Mouse (Mus musculus) c-Kit-positive CD71-positive TER-119-negative erythroid progenitor cells, embryonic 14.5 days (primary cell): ENCODE measurements at regions not wholly inside any gene's neighbourhood (a gene's known extent, or its start where the extent isn't known, plus 50 kb on each side); places are given as distances from the start of the nearest gene placed in this dataset.
A peak's percentile ranks its signal among the peaks of the same experiment; 100 is the strongest.

Experiments
- DNase-seq: peaks from one replicate; pipeline ENCODE4 v3.0.0-alpha.2; 2013; ENCODE audit warnings: low read depth

DNA sequence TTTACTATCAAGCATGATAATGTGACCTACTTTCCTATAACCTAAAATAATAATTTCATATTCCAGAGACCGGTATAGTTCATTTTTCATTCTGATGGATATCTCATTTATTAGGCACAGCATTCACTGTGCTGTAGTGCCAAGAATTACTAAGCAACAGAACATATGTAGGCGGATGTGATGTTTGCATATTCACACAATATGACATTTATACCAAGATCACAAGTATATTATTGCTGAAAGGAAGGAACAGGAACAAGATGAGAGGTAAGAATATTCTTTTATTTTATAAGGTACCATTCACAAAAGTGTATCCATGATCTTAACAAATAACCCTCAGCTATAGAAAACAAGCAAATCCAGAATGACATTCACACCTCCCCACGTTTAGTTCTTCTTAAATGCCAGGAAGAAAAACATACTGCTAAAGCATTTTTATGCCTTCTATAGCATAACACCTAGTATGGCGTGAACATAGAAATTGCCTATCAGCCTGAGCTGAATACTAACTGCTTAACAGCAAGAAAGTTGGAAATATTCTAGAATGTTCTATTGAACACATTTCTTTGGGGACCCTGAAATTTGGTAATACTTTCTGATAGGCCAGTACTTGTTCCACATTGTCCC, 1062.8 kb upstream of the Acvr2a start:
- DNase-seq: no peak

DNA sequence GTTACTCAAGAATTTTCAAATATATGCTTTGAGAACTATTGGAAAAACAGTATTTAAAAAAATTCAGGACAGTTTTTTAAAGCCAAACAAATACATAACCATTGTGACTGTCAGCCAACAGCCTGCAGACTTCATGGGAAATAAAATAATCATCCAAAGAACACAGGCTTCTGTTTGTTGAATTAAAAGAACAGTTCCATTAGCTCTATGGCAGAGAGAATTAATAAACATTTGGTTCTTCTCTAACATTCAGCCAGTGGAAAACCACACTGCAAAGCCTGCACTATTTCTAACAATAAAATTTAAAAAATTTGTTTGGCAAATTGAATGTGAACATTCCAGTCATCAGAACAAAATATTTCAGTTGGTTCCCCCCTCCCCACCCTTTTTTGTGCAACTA, 1058.2 kb upstream of the Acvr2a start:
- DNase-seq: no peak

DNA sequence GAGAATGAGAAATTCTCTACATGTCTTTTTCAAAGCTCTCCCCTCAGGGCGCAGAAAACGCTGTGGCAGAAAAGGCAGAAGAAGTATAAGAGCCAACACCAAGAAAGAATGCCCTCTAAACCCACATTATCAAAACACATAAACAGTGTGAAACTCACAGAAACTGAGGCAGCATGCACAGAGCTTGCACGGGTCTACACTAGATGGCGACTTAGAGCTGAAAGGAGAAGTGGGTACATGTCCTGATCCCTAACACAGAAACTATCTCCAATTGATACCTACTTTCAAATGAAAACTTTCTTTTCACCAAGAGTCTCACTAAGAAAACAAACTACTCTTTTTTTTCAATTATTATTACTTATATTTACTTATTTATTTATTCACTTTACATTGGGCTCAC, 1057.7 kb upstream of the Acvr2a start:
- DNase-seq: no peak

DNA sequence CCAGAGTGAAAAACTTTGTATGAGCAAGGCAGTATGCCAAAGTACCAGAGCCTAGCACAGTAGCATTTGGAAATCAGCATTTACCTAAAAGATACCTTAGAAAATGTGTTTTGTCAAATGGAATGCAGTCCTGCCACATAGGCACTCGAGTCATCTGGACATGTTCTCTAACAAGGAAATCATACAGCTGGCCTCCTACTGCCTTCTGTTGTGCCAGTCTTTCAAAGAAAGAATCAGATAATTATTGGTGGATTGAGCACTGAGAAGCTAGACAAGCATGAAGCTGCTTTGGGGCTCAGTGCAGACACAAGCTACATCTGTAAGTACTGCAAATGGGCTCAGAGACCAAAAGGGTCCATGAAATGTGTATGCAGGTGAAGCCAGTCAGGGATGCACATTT, 1038.1 kb upstream of the Acvr2a start:
- DNase-seq: no peak

DNA sequence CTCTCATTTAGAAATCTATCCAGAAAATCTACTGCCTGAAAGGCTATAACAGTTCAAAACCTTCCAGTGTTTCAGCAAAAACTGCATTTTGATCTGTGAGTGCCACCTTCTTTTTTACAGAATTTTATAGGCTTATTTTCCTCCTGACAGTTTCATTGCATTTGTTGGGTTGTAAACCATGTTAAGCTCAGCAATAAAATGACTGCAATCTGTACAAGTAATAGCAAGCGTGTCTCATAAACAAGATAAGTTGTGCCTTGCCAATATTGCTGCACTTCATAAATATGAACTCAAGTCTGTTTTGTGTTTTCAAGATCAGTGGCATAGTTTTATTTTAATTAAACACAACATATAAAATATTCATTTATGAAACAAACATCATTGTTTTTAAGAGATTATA, 1036.9 kb upstream of the Acvr2a start:
- no peak for DNase-seq

DNA sequence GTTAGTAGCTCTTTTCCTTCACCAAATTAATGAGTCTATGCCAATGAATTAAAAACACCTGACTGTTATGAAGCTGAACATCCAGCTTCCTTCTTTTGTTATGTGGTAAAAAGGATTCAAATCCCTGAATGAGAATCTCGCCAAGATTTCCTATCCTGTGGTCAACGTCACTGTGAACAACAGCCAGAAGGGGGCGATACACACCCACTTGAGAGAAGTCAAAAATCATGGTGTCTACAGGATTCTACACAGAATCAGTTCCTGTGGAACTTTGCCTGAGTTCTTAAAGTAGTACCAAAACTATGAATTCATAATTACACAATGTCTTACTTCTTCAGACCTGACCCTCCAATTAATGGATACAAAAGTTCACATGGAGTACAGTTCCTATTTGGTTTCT, 1028.1 kb upstream of the Acvr2a start:
- DNase-seq: peak; percentile 1

DNA sequence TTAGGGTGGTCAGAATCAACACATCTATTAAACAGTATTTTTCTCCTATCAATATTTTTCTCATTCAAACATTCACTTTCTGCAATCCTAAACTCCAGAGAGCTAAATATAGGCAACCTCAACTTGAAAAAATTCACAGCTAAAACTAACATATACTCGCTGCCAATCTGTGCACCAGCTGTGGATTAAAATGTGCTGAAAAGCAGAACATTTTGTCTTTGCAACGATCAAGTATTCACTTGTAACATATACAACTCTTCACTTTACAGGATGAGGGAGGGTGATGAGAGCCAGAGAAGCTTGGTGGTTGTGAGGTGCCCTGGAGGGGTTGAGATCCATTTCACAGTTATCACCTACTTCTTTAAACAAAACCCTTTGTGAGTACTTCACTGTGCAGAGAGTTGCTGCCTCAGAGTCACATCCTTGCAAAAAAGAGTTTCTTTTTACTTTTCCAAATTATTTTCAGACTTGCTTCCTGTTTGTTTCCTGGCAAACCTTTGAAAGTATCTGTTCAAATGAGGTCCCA, 991.1 kb upstream of the Acvr2a start:
- DNase-seq: no peak

DNA sequence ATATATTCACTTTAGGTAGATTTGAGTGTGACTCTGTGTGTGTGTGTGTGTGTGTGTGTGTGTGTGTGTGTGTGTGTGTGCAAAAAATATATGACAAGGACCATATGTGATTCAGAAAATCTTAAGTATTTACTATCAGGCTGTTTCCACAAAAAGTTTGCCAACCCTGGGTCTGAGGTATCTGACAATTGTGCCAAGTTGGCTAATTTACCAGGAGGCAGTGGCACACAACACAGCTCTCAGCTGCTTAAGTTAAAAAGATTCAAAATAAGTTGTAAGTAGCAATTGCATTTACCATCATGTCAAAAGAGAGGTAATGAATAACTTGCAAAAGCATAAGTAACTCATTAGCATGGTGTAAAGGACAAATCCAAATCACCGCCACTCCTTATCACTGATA, 981.4 kb upstream of the Acvr2a start:
- DNase-seq: no peak

DNA sequence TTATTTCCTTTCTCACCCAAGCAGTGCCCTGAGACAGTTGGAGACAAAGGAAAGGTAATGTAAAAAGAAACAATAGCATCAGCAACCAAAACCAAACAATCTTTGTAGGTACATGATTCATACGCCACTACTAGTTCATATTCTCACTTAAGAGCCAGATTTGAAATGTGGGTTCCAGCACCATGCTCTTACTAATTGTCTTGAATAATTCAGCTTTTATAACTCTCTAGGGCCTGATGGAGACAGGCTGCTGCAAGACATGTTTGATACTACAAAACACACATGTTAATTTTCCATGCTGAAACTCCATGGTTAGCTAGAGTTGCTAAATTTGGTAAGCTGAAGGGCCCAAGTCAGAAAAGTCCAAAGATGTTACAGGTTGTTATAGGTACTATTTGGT, 980.4 kb upstream of the Acvr2a start:
- DNase-seq: no peak

DNA sequence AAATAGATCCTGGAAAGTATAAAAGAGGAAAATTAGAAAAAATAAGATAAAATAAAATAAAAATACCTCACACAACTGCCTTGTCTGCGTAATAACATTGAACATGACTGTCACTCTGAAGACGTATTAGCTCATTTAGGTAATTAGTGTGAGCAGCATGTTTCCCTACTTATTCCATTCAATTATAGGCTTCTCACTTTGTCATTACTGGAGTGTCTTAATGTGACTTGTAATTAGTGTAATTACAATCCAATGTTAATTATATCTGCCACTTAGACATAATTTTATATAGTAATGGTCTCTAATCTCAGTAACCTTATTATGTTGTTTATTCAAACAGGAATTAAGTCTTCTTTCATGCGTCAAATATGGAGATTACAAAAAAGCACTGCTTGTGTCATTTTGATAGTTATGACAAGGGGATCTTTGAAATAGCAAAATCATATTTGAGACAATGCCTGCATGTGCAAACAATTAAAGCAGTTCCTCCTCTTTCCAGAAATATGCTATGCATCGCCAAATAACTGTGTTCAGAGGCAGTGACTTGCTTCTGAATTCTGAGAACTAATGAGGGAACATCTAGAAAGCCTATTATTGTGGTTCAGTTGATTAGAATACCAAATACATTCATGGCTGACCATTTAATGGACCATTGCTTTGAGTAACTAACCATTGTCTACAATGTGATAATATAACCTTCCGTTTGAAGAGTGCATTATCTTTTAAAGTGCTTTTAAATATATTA, 979.7 kb upstream of the Acvr2a start:
- DNase-seq: no peak

DNA sequence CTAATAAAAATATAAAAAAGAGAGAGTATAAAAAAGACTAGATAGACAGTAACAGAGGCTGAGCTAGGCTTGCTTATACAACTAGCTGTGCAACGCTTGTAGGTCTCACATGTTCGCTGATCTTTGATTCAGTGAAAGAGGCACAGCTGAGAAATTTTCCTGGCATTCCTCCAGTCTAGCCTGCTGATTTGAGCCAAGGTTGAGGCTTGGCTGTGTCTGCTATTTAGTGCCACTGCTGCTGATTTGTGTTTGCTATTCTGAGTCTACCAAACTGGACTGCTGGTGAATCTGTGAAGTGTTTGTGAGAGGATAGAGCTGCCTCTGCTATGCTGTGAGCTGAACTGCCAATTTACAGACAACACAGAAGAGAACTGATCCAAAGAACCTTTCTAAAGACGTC, 956.7 kb upstream of the Acvr2a start:
- DNase-seq: no peak

DNA sequence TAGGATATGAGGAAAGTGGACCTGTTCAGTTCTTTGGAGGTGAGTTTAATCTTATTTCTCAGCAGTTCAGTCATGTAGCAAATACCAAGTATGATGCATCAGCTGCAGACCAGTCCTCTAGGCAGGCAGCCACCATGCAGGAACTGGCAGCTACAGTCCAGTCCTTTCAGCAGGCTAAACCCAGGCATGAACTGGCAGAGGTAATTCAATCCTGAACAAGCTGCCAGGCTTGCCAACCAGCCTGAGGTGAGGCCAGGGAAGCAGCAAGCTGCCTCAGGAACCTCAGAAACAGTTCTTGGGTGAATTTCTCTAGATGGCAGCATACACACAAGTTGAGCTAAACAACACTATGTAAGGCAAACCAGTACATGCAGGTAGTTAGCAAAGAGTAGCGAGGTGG, 951.5 kb upstream of the Acvr2a start:
- DNase-seq: no peak

DNA sequence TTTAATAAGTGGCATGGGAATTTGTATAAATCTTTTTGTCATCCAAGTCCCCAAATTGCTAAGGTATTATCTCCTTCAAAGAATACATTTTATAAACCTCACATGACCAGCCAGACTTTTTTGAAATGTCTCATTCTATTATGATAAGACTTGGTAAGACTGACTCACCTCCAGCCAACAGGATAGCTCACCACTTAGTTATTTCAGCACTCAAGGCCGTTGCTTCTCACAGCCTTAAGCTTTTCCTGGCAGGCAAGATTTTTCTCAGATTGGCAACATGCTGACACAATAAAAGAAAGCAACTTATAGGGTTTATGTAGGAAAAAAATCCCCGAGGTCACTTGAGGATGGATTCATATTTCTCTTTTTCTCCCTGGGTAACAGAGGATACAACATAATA, 935.9 kb upstream of the Acvr2a start:
- DNase-seq: no peak

DNA sequence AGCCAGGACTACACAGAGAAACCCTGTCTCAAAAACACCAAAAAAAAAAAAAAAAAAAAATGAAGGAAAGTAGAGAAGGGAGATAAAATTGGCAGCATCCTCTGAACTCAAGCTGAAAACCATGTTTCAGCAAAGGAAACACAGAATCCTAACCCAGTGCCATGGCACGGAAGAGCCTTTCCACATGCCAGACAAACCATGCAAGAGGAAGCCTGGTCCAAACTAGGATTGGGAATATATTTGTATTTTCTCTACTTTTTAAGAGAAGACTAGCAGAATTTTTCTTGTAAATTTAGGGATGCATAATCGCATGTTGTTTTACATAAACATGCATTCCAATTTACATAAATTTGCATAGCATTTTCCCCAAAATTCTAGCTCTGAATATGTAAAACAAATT, 934.8 kb upstream of the Acvr2a start:
- no peak for DNase-seq

DNA sequence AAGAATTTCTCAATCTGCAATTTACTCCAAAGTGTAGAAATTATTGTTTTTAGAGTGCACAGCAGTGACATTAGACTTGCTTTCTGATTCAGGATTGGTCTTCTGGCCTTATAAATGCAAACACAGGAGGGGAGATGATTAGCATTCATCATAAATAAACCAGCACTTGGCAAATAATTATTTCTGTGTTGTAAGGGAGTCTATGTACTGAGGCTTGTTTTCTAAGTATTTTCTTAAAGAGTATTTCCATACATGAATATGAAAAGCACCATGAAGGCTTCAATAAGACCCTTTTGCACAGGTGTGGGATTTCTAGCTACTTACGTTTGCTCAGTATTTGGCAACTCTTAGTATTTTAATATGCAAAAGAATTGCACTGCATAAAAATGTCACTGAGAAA, 934.1 kb upstream of the Acvr2a start:
- DNase-seq: no peak

DNA sequence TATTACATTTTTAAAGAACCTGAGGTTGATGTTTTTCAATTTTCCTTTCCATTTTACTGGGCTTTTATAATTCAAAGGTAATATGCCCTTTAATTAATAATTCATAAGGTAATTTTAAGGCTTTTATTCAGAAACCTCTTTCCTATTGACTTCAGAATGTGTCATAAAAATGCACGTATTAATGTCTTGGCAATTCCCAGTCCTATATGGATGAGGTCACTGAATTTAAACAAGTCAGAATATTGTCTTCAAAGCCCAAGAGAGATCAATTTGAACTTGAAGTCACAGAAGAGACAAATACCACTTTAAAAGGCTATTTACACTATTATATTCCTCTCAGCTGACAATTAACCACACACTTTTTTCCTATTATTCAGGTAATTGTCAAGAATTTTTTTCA, 925.7 kb upstream of the Acvr2a start:
- no peak for DNase-seq

DNA sequence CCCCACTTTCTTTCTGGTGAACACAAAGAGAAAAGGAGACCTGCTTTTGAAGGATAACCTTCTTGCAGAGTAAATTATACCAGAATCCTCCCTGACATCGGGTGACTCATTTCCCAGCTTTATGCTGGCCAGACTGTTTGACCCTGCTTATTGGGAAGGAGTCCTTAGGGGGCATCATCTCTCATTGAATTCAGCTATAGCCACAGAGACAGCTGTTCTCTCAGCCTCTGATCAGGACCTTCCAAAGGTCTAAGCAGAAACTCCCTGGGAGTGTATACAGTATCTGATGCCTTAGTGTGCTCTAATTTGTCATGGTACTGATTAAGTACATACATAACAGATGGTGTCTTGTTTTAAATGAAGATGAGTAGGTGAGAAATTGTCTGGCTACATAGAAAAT, 922.5 kb upstream of the Acvr2a start:
- no peak for DNase-seq

DNA sequence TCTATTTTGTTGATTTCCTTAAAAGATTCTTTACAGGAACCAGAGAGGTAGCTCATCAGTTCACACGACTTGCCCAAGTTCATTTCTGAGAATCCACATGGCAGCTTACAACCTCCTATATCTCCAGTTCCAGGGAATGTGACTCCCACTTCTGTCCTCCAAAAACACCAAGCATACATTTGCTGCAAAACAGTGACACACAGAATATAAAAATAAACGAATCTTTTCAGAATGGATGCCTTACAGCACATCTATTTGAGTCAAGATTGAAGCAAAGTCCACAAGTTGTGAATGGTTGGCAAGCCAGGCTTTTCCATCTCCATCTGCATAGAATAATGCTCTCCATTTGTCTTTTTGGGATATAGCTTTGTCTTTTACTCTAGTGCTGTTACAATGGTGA, 921.0 kb upstream of the Acvr2a start:
- DNase-seq: no peak

DNA sequence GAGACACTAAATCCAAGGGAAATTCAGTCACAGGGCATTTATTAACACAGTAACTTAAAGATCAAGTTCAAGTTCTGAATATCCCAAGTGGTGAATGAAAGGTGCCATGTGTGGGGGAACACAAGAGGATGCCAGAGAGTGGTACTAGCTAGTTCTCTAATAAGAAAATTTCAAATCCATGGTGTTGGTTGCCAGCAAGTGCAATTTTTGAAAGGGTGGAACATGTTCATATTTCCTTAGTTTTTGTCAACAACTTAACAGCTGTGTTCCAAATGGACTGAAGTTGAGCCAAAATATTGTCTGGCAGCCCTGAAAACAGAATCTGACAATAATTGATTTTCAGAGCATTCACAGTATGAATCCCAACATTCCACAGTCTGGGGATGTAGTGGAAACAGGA, 919.1 kb upstream of the Acvr2a start:
- no peak for DNase-seq

DNA sequence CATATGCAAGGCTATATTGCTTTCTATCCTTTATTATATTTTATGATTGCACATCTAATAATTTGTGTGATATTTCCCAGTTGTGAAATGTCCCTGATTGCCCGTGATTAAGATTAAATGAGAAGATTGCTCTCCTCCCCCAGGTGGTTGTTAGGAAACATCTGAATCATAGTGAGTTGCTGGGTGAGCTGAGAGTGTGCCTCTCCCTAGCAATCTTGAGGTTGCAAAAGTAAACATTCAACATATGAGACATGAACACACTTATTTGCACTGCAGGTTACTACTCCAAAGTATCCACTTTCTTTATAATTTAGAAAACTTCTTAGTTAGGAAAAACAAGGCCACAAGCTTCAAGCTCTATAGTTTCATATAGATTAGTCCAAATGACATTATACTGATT, 899.6 kb upstream of the Acvr2a start:
- no peak for DNase-seq

DNA sequence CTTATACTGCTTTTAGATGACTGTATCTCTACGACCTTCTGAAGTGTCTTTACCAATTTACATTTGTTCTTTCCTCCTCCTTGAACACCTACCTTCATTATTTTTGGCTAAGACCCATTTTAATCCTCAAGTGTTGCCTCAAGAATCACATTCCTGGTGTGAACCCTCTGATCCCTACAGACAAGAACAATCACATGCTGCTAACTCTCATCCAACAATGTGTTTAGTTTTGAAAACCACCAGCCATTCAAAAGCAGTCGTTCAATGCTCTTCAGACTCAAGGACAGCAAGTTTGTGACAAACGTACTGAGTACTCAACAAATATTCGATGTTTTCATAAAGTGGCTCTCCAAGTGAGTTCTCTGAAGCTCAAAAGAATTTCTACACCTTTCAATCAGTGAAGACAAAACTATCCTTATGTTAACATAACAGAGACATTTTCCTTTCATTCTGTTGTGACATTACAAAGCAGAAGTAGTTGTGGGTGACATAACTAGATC, 898.9 kb upstream of the Acvr2a start:
- no peak for DNase-seq

DNA sequence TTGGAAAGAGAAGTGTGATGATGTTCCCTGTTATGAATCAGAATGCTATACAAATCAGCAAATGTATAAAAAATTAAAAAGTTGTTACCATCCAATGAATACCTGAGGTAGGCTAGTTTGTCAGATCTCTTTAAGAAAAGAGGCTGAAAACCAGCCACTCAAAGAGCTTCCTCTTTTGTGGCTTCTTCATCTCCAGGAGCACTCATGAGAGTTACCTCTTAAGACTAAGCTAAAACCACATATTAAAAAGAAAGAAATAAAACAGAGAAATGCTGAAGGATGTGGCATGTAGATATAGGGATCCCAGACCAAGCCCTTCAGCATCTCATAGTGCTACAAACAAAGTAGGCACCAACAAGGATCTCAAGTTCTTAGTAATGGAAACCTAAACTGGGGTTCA, 890.9 kb upstream of the Acvr2a start:
- no peak for DNase-seq

DNA sequence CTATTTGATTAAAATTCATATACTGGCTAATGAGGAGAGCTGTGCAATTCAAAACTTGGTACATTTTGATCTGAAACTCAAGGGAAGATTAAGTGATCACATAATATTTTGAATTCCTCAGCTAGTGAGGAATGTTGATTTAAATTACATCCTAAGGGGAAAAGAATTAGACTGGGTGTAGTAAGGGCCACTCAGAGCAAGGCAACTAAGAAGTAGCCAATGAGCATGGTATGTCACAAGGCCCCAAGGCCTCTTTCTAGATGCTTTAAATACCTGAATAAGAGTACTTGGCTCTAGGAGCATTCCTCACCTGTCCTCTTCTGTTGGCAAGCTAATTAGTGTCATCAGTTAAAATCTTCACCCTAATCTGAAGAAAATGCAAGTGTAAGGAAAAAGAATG, 887.3 kb upstream of the Acvr2a start:
- DNase-seq: no peak

DNA sequence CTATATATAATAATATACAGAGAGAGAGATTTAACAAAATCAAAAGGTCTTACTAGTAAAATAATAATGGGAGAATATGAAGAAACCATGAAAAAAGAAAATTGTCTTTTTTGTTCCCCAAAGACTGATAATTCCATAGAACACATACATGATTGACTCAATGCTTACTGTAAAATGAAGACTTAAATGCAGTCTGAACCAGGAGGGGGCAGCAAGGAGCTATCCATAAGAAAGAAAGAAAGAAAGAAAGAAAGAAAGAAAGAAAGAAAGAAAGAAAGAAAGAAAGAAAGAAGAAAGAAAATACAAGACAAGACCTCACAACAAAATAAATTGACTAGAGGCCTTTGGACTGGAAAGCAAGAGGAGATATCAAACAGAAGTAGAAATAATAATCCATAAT, 868.8 kb upstream of the Acvr2a start:
- DNase-seq: no peak
